Mouse (Mus musculus) C2C12 (cell line): ENCODE results near the gene Fcgr2b. TPM values are rescaled to one million over a fixed set of nuclear protein-coding genes. Genes with fewer than 3 reads are reported as not detected.
A peak's percentile ranks its signal among the peaks of the same experiment; 100 is the strongest.

Experiments
- H3K27me3 ChIP-seq: one replicate; pipeline ENCODE4 v1.6.1; 2011; ENCODE audit not compliant: control insufficient read depth, insufficient read depth, insufficient read length
- H3K36me3 ChIP-seq: one replicate; pipeline ENCODE4 v1.6.1; 2011; ENCODE audit not compliant: control insufficient read depth, insufficient read depth
- H3K4me3 ChIP-seq: one replicate; pipeline ENCODE4 v1.5.1; 2011; ENCODE audit warnings: mild to moderate bottlenecking, control low read depth; ENCODE audit not compliant: poor library complexity, insufficient read depth, severe bottlenecking
- H3K79me2 ChIP-seq: one replicate; pipeline ENCODE4 v1.6.1; 2011; ENCODE audit not compliant: control insufficient read depth, insufficient read depth
- H3K79me3 ChIP-seq: one replicate; pipeline ENCODE4 v1.6.1; 2011; ENCODE audit warnings: low read depth, control low read depth
- H3ac ChIP-seq: one replicate; pipeline ENCODE3; 2011; ENCODE audit warnings: low read depth; ENCODE audit not compliant: control insufficient read depth, insufficient read length
- CEBPB ChIP-seq: IDR thresholded peaks from one replicate; pipeline ENCODE4 v1.6.1; 2011; ENCODE audit warnings: low read depth, mild to moderate bottlenecking, control low read depth, moderate library complexity
- CTCF ChIP-seq: IDR thresholded peaks from one replicate; pipeline ENCODE4 v1.5.1; 2011; ENCODE audit not compliant: control insufficient read depth, insufficient read depth, insufficient read length
- FOSL1 ChIP-seq: IDR thresholded peaks from one replicate; pipeline ENCODE4 v1.8.0; 2011; ENCODE audit warnings: mild to moderate bottlenecking, low read length; ENCODE audit not compliant: poor library complexity, insufficient read depth, severe bottlenecking
- MAX ChIP-seq: IDR thresholded peaks from one replicate; pipeline ENCODE4 v1.6.1; 2011; ENCODE audit warnings: mild to moderate bottlenecking, control low read depth
- MYOD1 ChIP-seq: IDR thresholded peaks from one replicate; pipeline ENCODE4 v1.6.1; 2011; ENCODE audit warnings: low read depth; ENCODE audit not compliant: control insufficient read depth, insufficient read length
- MYOG ChIP-seq: IDR thresholded peaks from one replicate; pipeline ENCODE4 v1.6.1; 2011; ENCODE audit not compliant: control insufficient read depth, insufficient read length; ENCODE audit errors: extremely low read depth
- USF1 ChIP-seq: IDR thresholded peaks from one replicate; pipeline ENCODE4 v1.6.1; 2011; ENCODE audit warnings: low read depth, mild to moderate bottlenecking, control low read depth, moderate library complexity
- polyA plus RNA-seq: library from polyadenylated mRNA; unstranded; fragments of >200 nt; fragmentation: generic; extraction: Trizol; gene quantifications from one replicate; pipeline ENCODE4 v1.2.1, GENCODE M21; 2012; ENCODE audit warnings: missing spikeins

Gene Fcgr2b
- polyA plus RNA-seq, 1 experiment, result 0.06 TPM

- no peak for TF ChIP-seq MYOD1
- no peak for TF ChIP-seq USF1
- TF ChIP-seq MYOG, result no peak
- no peak for TF ChIP-seq CEBPB
- no peak for TF ChIP-seq MAX
- TF ChIP-seq CTCF, result no peak
- no peak for TF ChIP-seq FOSL1
- Histone ChIP-seq H3K27me3 (no peaks in the 10 kb centered on the region), H3ac (no peak overlapping the region), H3K79me2 (no peaks in the 10 kb centered on the region), H3K36me3 (no peaks in the 10 kb centered on the region), H3K4me3 (no peak overlapping the region), H3K79me3 (no peaks in the 10 kb centered on the region)
Measured at GRCm38 (mm10) chr1:171006905-171007304, 30.6 kb upstream of the Fcgr2b start.

GRCm38 (mm10) chr1:171006335-171006734 lies 30.0 kb upstream of the Fcgr2b start:
- Histone ChIP-seq H3K79me3 (no peaks in the 10 kb centered on the region), H3K79me2 (no peaks in the 10 kb centered on the region), H3ac (no peak overlapping the region), H3K4me3 (no peak overlapping the region), H3K36me3 (no peaks in the 10 kb centered on the region), H3K27me3 (no peaks in the 10 kb centered on the region)
- no peak for TF ChIP-seq USF1
- TF ChIP-seq FOSL1, result no peak
- TF ChIP-seq MYOG, result no peak

GRCm38 (mm10) chr1:171005586-171005985 lies 29.2 kb upstream of the Fcgr2b start:
- Histone ChIP-seq H3ac (no peak overlapping the region), H3K27me3 (no peaks in the 10 kb centered on the region), H3K4me3 (no peak overlapping the region), H3K36me3 (no peaks in the 10 kb centered on the region), H3K79me3 (no peaks in the 10 kb centered on the region), H3K79me2 (no peaks in the 10 kb centered on the region)
- no peak for TF ChIP-seq MYOD1
- TF ChIP-seq CTCF, result no peak
- no peak for TF ChIP-seq MYOG
- TF ChIP-seq USF1, result no peak

GRCm38 (mm10) chr1:171005081-171005480 lies 28.7 kb upstream of the Fcgr2b start:
- TF ChIP-seq USF1 (no peak), MAX (no peak), CTCF (no peak), FOSL1 (no peak), CEBPB (no peak), MYOD1 (no peak), MYOG (no peak)
- H3K4me3 ChIP-seq, result no peak overlapping the region

GRCm38 (mm10) chr1:170999811-171000210 lies 23.5 kb upstream of the Fcgr2b start:
- Histone ChIP-seq H3K4me3 (no peak overlapping the region), H3K79me2 (no peaks in the 10 kb centered on the region), H3K27me3 (no peaks in the 10 kb centered on the region), H3ac (no peak overlapping the region), H3K79me3 (no peaks in the 10 kb centered on the region), H3K36me3 (no peaks in the 10 kb centered on the region)
- TF ChIP-seq CEBPB, result no peak

More at GRCm38 (mm10) chr1:171005081-171005480, 28.7 kb upstream of the Fcgr2b start:
- Histone ChIP-seq H3K79me3 (no peaks in the 10 kb centered on the region), H3K36me3 (no peaks in the 10 kb centered on the region), H3ac (no peak overlapping the region), H3K79me2 (no peaks in the 10 kb centered on the region), H3K27me3 (no peaks in the 10 kb centered on the region)

- H3K4me3 ChIP-seq, result no peak overlapping the region
- no peaks in the 10 kb centered on the region for H3K79me2 ChIP-seq
- H3ac ChIP-seq, result no peak overlapping the region
- no peaks in the 10 kb centered on the region for H3K27me3 ChIP-seq
- no peaks in the 10 kb centered on the region for H3K79me3 ChIP-seq
- no peak for TF ChIP-seq CEBPB
- TF ChIP-seq FOSL1, result no peak
- peak; percentile 50 for TF ChIP-seq USF1
- no peak for TF ChIP-seq CTCF
- no peaks in the 10 kb centered on the region for H3K36me3 ChIP-seq
Measured at GRCm38 (mm10) chr1:170997756-170998655, 21.7 kb upstream of the Fcgr2b start.
